Mouse (Mus musculus) kidney, embryonic 16.5 days (tissue): ENCODE measurements around the gene Gm45837. TPM values are rescaled to one million over a fixed set of nuclear protein-coding genes. Genes with fewer than 3 reads are reported as not detected.
A peak's percentile ranks its signal among the peaks of the same experiment; 100 is the strongest.

ENCODE experiments used
- ATAC-seq: fragments of 200-750 bp; cut with Nextera tagmentation; 2 replicates; pipeline ENCODE4 v1.8.0; 2017; ENCODE audit warnings: moderate TSS enrichment; ENCODE audit not compliant: low FRiP score, low TSS enrichment
- H3K27ac ChIP-seq: fragments of 300-500 bp; sonication (generic); 2 replicates; pipeline ENCODE4 v1.5.1; 2014; ENCODE audit warnings: low read length
- H3K27me3 ChIP-seq: fragments of 300-500 bp; sonication (generic); 2 replicates; pipeline ENCODE4 v1.6.1; 2014; ENCODE audit warnings: low read length, control low read depth, mixed read lengths; ENCODE audit not compliant: insufficient read depth
- H3K36me3 ChIP-seq: fragments of 300-500 bp; sonication (generic); 2 replicates; pipeline ENCODE4 v1.6.1; 2014; ENCODE audit warnings: low read length, control low read depth, mixed read lengths; ENCODE audit not compliant: insufficient read depth
- H3K4me1 ChIP-seq: fragments of 300-500 bp; sonication (generic); 2 replicates; pipeline ENCODE4 v1.6.1; 2014; ENCODE audit warnings: low read length, control low read depth, mixed read lengths; ENCODE audit not compliant: insufficient read depth
- H3K4me2 ChIP-seq: fragments of 300-500 bp; sonication (generic); replicated peaks from 2 replicates; pipeline ENCODE4 v1.6.1; 2014; ENCODE audit warnings: low read depth, low read length
- H3K4me3 ChIP-seq: fragments of 300-500 bp; sonication (generic); 2 replicates; pipeline ENCODE4 v1.5.1; 2014; ENCODE audit warnings: mild to moderate bottlenecking, low read length
- H3K9ac ChIP-seq: fragments of 300-500 bp; sonication (generic); replicated peaks from 2 replicates; pipeline ENCODE4 v1.6.1; 2014; ENCODE audit warnings: low read length
- H3K9me3 ChIP-seq: fragments of 300-500 bp; sonication (generic); 2 replicates; pipeline ENCODE4 v1.6.1; 2016; ENCODE audit warnings: low read length, control low read depth
- WGBS: fragments of 180-500 bp; shearing (Covaris S2); extraction: QIAGEN DNeasy Blood & Tissue Kit; methylation state at CpG from one replicate; pipeline ENCODE4 v1.1.7; 2014; 5-methylcytosine and 5-hydroxymethylcytosine counted together
- polyA plus RNA-seq: library from polyadenylated mRNA; unstranded; fragments of >200 nt; fragmentation: Nextera tagmentation; extraction: Ambion mirVana; gene quantifications from 2 replicates; pipeline ENCODE4 v1.2.1, GENCODE M21; 2015

The Gm45837 gene
- polyA plus RNA-seq, 1 experiment from 2014 or later = not detected

DNA sequence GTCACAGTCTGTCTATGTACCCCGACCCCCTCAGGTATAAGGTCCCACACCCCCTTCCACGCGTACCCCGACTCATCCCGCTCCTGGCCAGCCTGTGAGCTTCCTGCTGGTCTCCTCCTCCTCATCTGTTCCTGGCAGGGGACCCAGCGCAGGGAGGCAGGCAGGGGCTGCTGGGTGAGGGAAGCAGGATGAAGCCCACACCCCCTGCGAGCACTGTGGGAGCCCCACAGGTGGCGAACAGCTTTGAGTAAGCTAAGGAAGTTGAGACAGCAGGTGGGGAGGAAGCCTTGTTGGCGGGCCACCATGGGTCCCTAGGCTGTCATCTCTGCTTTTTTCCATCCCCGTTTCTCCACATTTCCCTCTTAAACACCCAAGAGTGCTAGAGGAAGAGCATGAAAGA lies 88.6 kb downstream of the Gm45837 start:
- Histone ChIP-seq H3K27me3 (peaks cover 7% of the 10 kb centered on the region; the same call in 1 of the 2 replicates), H3K9ac (no peak overlapping the region), H3K36me3 (no peaks in the 10 kb centered on the region), H3K9me3 (no peaks in the 10 kb centered on the region), H3K4me3 (no peak overlapping the region), H3K27ac (no peak overlapping the region), H3K4me1 (peaks cover 2% of the 10 kb centered on the region; the same call in 1 of the 2 replicates), H3K4me2 (no peak overlapping the region)
- ATAC-seq = no peak
- WGBS = 54% methylated on average over 10 of the region's 10 CpGs

DNA sequence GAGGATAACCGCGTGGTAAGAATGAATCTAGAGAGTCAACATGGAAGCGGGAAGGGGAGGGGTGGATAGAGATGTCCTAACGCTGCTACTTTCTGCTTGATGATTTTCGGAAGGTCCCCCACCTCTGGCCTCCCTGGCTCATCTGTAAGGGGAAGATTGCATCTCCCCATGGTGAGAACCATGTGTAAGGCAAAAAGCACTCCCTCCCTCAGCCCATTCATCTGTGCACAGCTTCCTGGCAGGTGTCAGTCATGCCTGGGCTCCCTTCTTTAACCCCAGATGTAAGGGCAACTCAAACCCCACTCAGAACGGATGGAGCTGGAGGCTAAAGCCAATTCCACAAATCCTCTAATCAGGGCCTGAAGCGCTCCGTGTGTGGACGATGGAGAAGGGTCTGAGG lies 89.0 kb downstream of the Gm45837 start:
- Histone ChIP-seq H3K9ac (no peak overlapping the region), H3K4me3 (no peak overlapping the region), H3K4me1 (peaks cover 6% of the 10 kb centered on the region; the same call in 1 of the 2 replicates), H3K4me2 (no peak overlapping the region), H3K27me3 (peaks cover 10% of the 10 kb centered on the region), H3K27ac (no peak overlapping the region), H3K9me3 (no peaks in the 10 kb centered on the region), H3K36me3 (no peaks in the 10 kb centered on the region)
- 69% methylated on average over 9 of the region's 9 CpGs for WGBS
- ATAC-seq = no peak

DNA sequence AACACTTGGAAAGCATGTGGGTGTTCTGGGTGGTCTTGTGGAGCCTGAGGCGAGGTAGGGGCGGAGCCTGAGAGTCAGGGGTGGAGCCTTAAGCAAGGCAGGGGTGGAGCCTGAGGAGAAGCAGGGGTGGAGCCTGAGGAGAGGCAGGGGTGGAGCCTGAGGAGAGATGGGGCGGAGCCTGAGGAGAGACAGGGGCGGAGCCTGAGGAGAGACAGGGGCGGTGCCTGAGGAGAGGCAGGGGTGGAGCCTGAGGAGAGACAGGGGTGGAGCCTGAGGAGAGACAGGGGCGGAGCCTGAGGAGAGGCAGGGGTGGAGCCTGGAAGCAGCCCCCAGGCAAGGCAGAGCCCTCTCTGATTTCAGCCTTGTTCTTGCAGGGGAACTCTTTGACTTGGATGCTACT lies 90.5 kb downstream of the Gm45837 start:
- 76% methylated on average over 6 of the region's 6 CpGs for WGBS
- no peaks in the 10 kb centered on the region for H3K36me3 ChIP-seq
- H3K4me3 ChIP-seq = no peak overlapping the region
- H3K4me1 ChIP-seq = peaks cover 9% of the 10 kb centered on the region; the same call in 1 of the 2 replicates
- no peak overlapping the region for H3K9ac ChIP-seq
- no peak overlapping the region for H3K27ac ChIP-seq
- no peaks in the 10 kb centered on the region for H3K9me3 ChIP-seq
- ATAC-seq = no peak
- peaks cover 16% of the 10 kb centered on the region for H3K27me3 ChIP-seq
- no peak overlapping the region for H3K4me2 ChIP-seq

DNA sequence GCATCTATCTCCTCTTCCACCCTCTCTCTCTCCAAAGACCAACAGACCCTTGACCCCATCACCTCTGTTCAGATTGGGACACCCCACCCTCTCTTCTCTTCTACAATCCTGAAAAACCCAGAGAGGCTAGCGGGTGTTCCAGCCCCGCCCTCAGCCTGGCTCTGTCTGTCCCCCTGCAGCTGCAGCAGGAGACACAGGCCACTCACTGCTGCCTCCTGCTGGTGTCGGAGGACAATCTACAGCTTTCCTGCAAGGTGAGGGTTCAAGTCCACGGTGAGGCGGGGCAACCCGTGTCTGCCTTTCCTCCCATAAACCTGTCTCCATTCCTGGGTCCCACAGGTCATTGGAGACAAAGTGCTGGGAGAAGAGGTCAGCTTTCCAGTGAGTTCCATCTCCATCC lies 91.0 kb downstream of the Gm45837 start:
- H3K36me3 ChIP-seq = no peaks in the 10 kb centered on the region
- H3K4me3 ChIP-seq = no peak overlapping the region
- H3K27me3 ChIP-seq = peaks cover 16% of the 10 kb centered on the region
- 75% methylated on average over 6 of the region's 6 CpGs for WGBS
- H3K9ac ChIP-seq = no peak overlapping the region
- peaks cover 9% of the 10 kb centered on the region; the same call in 1 of the 2 replicates for H3K4me1 ChIP-seq
- H3K4me2 ChIP-seq = no peak overlapping the region
- H3K9me3 ChIP-seq = no peaks in the 10 kb centered on the region
- ATAC-seq = no peak
- no peak overlapping the region for H3K27ac ChIP-seq

DNA sequence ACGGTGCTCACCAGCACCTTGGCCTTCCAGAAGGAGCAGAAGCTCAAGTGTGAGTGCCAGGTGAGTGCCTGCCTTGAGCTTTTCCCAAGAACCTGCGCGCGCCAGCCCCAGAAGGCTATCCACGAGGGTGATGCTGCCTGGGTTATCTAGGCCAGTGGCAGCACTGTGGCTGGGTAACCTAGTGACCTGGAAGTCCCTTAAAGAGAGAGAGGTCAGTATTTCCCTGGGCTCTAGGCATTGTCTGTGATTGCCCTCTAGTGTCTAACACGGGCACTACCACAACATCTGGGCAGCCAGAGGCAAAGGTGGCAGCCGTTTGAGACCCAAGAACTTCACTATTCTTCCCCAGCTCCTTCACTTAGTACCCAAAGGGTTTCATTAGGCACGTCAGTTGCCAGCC lies 92.7 kb downstream of the Gm45837 start:
- H3K4me2 ChIP-seq = no peak overlapping the region
- no peaks in the 10 kb centered on the region for H3K9me3 ChIP-seq
- peaks cover 16% of the 10 kb centered on the region for H3K27me3 ChIP-seq
- ATAC-seq = peak; percentile 20; the same call in 1 of the 2 replicates
- H3K4me3 ChIP-seq = no peak overlapping the region
- H3K9ac ChIP-seq = no peak overlapping the region
- WGBS = 24% methylated on average over 8 of the region's 8 CpGs
- no peak overlapping the region for H3K27ac ChIP-seq
- H3K36me3 ChIP-seq = no peaks in the 10 kb centered on the region
- peaks cover 9% of the 10 kb centered on the region; the same call in 1 of the 2 replicates for H3K4me1 ChIP-seq

DNA sequence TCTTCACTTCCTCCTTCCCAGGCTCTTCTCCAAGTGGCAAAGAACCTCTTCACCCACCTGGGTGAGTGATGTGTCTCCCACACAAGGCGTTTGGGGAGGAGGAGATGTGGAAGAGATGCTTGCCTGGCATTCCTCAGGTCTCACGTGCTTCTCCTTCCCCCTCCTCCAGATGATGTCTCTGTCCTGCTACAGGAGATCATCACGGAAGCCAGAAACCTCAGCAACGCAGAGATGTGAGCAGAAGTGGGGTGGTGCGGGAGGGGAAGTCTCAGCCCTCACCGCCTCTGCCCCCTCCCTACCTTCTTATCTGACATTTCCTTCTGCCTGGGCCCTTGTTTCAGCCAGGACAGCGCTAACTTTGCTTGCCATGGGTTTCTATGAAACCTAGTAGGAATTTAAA lies 93.1 kb downstream of the Gm45837 start:
- Histone ChIP-seq H3K27ac (no peak overlapping the region), H3K9ac (no peak overlapping the region), H3K4me1 (peaks cover 9% of the 10 kb centered on the region; the same call in 1 of the 2 replicates), H3K27me3 (peaks cover 16% of the 10 kb centered on the region), H3K4me2 (no peak overlapping the region), H3K4me3 (no peak overlapping the region), H3K9me3 (no peaks in the 10 kb centered on the region), H3K36me3 (no peaks in the 10 kb centered on the region)
- WGBS = 39% methylated on average over 7 of the region's 7 CpGs
- ATAC-seq = no peak

DNA sequence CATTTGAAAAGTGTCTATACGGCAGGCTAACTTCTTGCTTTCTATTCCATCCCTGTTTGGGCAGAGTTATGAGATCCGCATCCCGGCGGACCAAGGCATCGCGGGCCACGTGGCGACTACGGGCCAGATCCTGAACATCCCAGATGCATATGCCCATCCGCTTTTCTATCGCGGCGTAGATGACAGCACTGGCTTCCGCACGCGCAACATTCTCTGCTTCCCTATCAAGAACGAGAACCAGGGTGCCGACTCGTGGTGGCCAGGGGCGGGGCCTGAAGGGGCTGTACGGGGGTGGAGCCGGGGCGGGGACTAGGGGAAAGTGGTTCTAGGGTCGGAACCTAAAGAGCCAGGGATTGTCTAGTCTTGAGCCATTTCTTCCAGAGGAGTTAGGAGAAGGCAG lies 93.8 kb downstream of the Gm45837 start:
- Histone ChIP-seq H3K27ac (no peak overlapping the region), H3K4me2 (peak overlapping the region; percentile 54), H3K9me3 (no peaks in the 10 kb centered on the region), H3K27me3 (peaks cover 16% of the 10 kb centered on the region), H3K9ac (no peak overlapping the region), H3K4me1 (peaks cover 9% of the 10 kb centered on the region; the same call in 1 of the 2 replicates), H3K36me3 (no peaks in the 10 kb centered on the region), H3K4me3 (peak overlapping the region; percentile 34)
- 12% methylated on average over 24 of the region's 24 CpGs for WGBS
- 0 out of 2 replicates have a peak, but pooled peaks have one; percentile 36 for ATAC-seq

DNA sequence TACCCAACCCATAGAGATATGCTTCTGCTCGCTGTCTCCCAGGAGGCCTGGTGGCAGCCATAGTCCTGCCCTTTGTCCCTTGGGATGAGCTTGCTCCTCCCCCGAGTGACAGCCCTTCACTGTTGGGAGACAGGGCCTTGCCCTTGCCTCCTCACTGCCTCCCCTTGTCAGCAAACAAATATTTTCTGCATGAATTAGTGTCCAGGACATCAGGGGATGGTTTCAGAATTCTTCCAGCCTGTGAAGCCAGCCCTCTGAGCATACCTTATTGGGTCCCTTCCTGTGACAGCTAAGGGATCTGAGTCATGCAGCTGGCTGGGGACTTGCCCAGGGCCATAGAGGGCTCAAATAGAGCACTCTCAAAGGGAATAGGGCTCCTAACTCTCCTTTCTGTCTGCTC lies 98.5 kb downstream of the Gm45837 start:
- Histone ChIP-seq H3K27ac (no peak overlapping the region), H3K4me1 (peaks cover 8% of the 10 kb centered on the region; the same call in 1 of the 2 replicates), H3K4me2 (no peak overlapping the region), H3K9ac (no peak overlapping the region), H3K9me3 (no peaks in the 10 kb centered on the region), H3K27me3 (peaks cover 9% of the 10 kb centered on the region), H3K36me3 (no peaks in the 10 kb centered on the region), H3K4me3 (no peak overlapping the region)
- WGBS = 47% methylated on average over 2 of the region's 2 CpGs
- ATAC-seq = no peak

DNA sequence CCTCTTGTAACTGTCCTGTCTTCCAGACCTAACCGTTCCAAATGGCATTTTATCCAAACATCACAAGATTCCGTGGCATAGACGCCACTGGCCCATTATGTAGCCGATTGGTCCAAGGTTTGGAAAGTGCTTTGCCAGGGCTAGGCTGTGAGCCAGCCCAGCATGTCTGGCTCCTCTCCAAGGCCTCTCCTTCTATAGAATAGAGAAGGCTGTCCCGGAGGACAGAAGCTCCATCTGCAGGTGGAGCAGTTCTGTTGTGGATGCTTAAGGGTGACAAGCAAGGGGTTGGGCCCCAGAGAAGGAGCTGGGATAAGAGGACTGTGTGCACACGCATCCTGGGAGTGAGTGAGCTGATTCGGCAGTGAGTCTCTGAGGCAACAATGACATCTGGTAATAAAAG lies 103.0 kb downstream of the Gm45837 start:
- no peaks in the 10 kb centered on the region for H3K36me3 ChIP-seq
- H3K4me2 ChIP-seq = no peak overlapping the region
- H3K4me1 ChIP-seq = no peaks in the 10 kb centered on the region
- no peaks in the 10 kb centered on the region for H3K27me3 ChIP-seq
- no peak overlapping the region for H3K9ac ChIP-seq
- no peak for ATAC-seq
- H3K27ac ChIP-seq = no peak overlapping the region
- WGBS = 79% methylated on average over 7 of the region's 7 CpGs
- no peaks in the 10 kb centered on the region for H3K9me3 ChIP-seq
- no peak overlapping the region for H3K4me3 ChIP-seq

DNA sequence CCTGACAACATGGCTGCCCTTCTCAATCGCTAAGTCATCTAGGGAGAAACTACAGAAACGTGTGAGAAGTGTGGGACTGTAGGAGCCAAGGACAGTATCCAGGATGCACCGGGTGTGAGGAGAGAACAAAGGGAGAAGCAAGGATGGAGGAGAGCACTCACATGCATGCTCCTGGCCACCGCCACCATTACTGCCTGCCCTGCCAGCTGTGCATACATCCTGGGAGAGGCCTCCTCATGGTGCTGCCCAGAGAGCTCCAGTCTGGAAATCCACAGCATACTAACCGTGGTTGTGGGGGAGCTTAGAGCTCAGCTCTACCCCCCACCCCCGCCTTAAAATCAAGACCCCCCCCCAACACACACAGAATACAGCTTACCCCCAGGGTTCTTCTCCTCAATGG lies 104.1 kb downstream of the Gm45837 start:
- Histone ChIP-seq H3K36me3 (no peaks in the 10 kb centered on the region), H3K27ac (no peak overlapping the region), H3K4me2 (no peak overlapping the region), H3K9me3 (no peaks in the 10 kb centered on the region), H3K4me1 (no peaks in the 10 kb centered on the region), H3K27me3 (no peaks in the 10 kb centered on the region), H3K4me3 (no peak overlapping the region), H3K9ac (no peak overlapping the region)
- 77% methylated on average over 6 of the region's 6 CpGs for WGBS
- ATAC-seq = no peak
